Mouse (Mus musculus): ENCODE measurements at regions not wholly inside any gene's neighbourhood (a gene's known extent, or its start where the extent isn't known, plus 50 kb on each side); places are given as distances from the start of the nearest gene placed in this dataset.
"Not testable (repeated sequence)": the region's sequence is repeated elsewhere in the genome, so short reads cannot be mapped to it uniquely, and the experiment has no call there.

DNA sequence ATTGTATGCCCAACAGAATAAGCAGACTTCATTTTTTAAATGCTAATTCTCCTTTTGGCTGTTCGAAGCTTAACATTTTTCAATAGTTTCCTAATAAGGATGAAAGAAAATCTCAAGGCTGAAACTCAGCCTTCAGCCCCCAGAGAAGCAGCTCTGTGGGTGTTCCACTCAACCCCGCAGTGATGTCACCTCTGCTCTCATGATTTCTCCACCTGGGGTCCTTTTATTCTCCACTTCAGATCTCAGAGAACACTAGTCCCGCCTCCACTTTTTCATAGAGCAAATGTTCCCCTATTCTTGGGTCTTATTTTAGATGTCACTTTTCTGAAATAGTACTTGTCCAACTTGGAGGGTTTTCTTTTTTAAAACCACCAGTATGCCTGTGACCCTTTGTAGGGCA is 567.3 kb downstream of the Cntn3 start:
- 57% methylated on average over 3 of the region's 3 CpGs for WGBS
- Histone ChIP-seq H3K36me3 (ENCODE audit: insufficient read depth) (no peaks in the 10 kb centered on the region), H3K27ac (ENCODE audit: low read depth) (no peak overlapping the region), H3K4me3 (ENCODE audit: low read depth, low read length) (no peak overlapping the region), H3K4me1 (ENCODE audit: insufficient read depth) (no peaks in the 10 kb centered on the region), H3K27me3 (ENCODE audit: insufficient read depth, low read length) (no peaks in the 10 kb centered on the region), H3K9ac (no peak overlapping the region), H3K4me2 (no peak overlapping the region), H3K9me3 (ENCODE audit: low read depth, low read length) (no peaks in the 10 kb centered on the region)
- ATAC-seq (ENCODE audit: insufficient read depth) (no peak), DNase-seq (no peak)
- TF ChIP-seq CTCF (IDR thresholded peaks at IDR 0.05; ENCODE audit: low read depth) = no peak

DNA sequence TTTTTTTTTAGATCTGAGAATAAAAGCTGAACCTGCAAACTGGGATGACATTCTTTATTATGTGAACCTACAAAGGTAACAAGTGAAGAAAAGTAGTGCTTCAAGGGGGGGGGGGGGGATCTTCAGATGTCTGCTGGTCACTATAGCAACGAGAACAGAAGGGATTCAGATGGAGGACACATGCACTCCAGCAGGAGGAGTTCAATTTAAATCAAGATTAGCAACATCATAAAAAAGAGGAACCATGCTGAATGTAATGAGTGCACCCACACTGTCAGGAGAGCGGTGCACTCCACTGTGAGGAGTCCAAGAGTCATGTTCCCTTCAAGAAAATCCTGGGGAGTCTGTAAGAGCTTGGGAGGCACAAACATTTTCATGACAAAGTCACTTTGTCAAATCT is 574.7 kb downstream of the Cntn3 start:
- TF ChIP-seq CTCF (IDR thresholded peaks at IDR 0.05; ENCODE audit: low read depth) = no peak
- Histone ChIP-seq H3K27ac (ENCODE audit: low read depth) (no peak overlapping the region), H3K4me2 (no peak overlapping the region), H3K4me1 (ENCODE audit: insufficient read depth) (no peaks in the 10 kb centered on the region), H3K36me3 (ENCODE audit: insufficient read depth) (no peaks in the 10 kb centered on the region), H3K27me3 (ENCODE audit: insufficient read depth, low read length) (no peaks in the 10 kb centered on the region), H3K9me3 (ENCODE audit: low read depth, low read length) (no peaks in the 10 kb centered on the region), H3K9ac (no peak overlapping the region), H3K4me3 (ENCODE audit: low read depth, low read length) (no peak overlapping the region)
- ATAC-seq (ENCODE audit: insufficient read depth) (no peak), DNase-seq (no peak)
- WGBS = 70% methylated on average over 2 of the region's 2 CpGs

DNA sequence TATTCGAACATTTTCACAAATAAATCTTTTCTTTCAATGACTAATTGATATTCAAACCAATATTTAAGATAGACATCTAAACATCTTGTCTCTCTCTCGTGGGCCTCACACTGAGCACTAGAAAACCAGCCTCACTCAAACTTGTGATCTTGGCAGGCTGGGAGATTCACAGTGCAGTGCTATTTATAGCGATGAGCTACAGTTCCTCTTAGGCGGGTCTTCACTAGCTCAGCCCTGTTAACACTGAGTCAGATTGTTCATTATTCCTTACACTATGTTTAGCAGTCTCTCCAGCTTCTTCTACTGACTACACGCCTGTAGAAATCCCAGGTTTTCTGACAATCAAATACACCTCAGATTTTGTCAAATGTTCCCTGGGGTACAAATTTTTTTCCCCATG is 575.3 kb downstream of the Cntn3 start:
- Histone ChIP-seq H3K4me1 (ENCODE audit: insufficient read depth) (no peaks in the 10 kb centered on the region), H3K36me3 (ENCODE audit: insufficient read depth) (no peaks in the 10 kb centered on the region), H3K27me3 (ENCODE audit: insufficient read depth, low read length) (no peaks in the 10 kb centered on the region), H3K9ac (no peak overlapping the region), H3K4me3 (ENCODE audit: low read depth, low read length) (no peak overlapping the region), H3K27ac (ENCODE audit: low read depth) (no peak overlapping the region), H3K4me2 (no peak overlapping the region), H3K9me3 (ENCODE audit: low read depth, low read length) (no peaks in the 10 kb centered on the region)
- ATAC-seq (ENCODE audit: insufficient read depth) (no peak), DNase-seq (peak; percentile 20)
- no peak for TF ChIP-seq CTCF (IDR thresholded peaks at IDR 0.05; ENCODE audit: low read depth)
- 53% methylated on average over 5 of the region's 5 CpGs for WGBS

DNA sequence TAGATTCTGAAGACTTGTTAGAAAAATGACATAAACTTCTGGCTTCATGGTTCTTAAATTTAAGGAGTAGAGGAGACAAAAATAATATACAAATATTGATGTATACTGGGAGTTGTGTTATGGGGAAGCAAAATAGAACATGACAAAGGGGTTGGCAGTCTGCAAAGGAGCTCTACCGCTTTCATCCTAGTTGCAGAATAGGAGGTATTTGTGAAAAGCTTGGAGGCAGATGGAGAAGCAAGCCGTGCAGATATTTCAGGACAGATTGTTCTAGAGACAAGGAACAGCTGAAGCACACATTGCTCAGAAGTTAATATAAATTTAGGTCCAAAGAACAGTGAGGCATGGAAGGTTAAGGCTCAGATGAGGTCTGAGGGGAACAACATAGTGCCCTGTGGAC is 580.1 kb downstream of the Cntn3 start:
- Histone ChIP-seq H3K4me3 (ENCODE audit: low read depth, low read length) (no peak overlapping the region), H3K9me3 (ENCODE audit: low read depth, low read length) (no peaks in the 10 kb centered on the region), H3K27ac (ENCODE audit: low read depth) (no peak overlapping the region), H3K4me2 (no peak overlapping the region), H3K27me3 (ENCODE audit: insufficient read depth, low read length) (no peaks in the 10 kb centered on the region), H3K9ac (no peak overlapping the region), H3K36me3 (ENCODE audit: insufficient read depth) (no peaks in the 10 kb centered on the region), H3K4me1 (ENCODE audit: insufficient read depth) (no peaks in the 10 kb centered on the region)
- DNase-seq = no peak
- no peak for ATAC-seq (ENCODE audit: insufficient read depth)
- 91% methylated on average over 2 of the region's 2 CpGs for WGBS
- TF ChIP-seq CTCF (IDR thresholded peaks at IDR 0.05; ENCODE audit: low read depth) = no peak

DNA sequence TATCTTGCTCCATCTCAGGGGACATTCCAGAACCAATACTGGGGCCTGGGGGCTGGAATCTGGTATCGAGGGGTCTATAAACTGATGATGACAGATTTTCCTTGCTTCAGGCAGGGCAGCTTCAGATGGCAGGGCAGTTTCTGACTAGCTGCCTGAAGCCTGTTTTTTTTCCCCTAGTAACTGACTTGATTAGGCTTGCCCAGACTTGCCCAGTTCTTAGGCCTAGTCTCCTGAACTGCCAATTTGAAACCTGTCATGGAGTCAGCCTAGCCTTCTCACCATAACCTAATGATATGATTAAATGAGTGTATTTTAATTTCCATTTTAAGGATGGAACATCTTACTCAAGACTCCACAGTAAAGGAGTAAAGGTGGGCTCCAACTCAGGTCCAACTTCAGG is 591.2 kb downstream of the Cntn3 start:
- 45% methylated on average over 1 of the region's 1 CpGs for WGBS
- DNase-seq = no peak

DNA sequence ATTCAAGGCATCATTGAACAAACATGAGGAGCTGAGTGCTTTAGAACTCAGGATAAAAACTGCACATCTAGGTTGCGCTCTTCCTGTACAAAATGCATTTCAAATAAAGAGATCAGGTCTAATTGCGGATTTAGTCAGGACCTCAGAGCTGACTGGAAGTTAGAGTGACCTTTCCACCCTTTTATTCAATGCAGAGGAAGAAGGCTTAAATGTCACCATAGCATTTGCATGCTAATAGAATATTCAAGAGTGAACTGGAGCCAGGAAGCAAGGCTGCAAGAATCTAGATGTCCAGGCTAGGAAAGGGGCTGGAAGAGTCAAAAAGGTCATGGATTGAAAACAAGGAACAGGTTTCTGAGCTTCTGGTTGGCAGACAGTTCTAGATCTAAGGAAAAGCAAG is 593.7 kb downstream of the Cntn3 start:
- no peak overlapping the region for H3K27ac ChIP-seq (ENCODE audit: low read depth)
- no peak for DNase-seq
- H3K4me2 ChIP-seq = no peak overlapping the region
- no peaks in the 10 kb centered on the region for H3K9me3 ChIP-seq (ENCODE audit: low read depth, low read length)
- H3K4me1 ChIP-seq (ENCODE audit: insufficient read depth) = no peaks in the 10 kb centered on the region
- WGBS = 74% methylated on average over 2 of the region's 2 CpGs
- no peak for TF ChIP-seq CTCF (IDR thresholded peaks at IDR 0.05; ENCODE audit: low read depth)
- no peak for ATAC-seq (ENCODE audit: insufficient read depth)
- H3K9ac ChIP-seq = no peak overlapping the region
- H3K4me3 ChIP-seq (ENCODE audit: low read depth, low read length) = no peak overlapping the region
- no peaks in the 10 kb centered on the region for H3K27me3 ChIP-seq (ENCODE audit: insufficient read depth, low read length)
- no peaks in the 10 kb centered on the region for H3K36me3 ChIP-seq (ENCODE audit: insufficient read depth)

More for the DNA sequence above, 591.2 kb downstream of the Cntn3 start:
- Histone ChIP-seq H3K27ac (ENCODE audit: low read depth) (no peak overlapping the region), H3K9me3 (ENCODE audit: low read depth, low read length) (no peaks in the 10 kb centered on the region), H3K4me3 (ENCODE audit: low read depth, low read length) (no peak overlapping the region), H3K9ac (no peak overlapping the region), H3K4me2 (no peak overlapping the region), H3K27me3 (ENCODE audit: insufficient read depth, low read length) (no peaks in the 10 kb centered on the region), H3K36me3 (ENCODE audit: insufficient read depth) (no peaks in the 10 kb centered on the region), H3K4me1 (ENCODE audit: insufficient read depth) (no peaks in the 10 kb centered on the region)
- ATAC-seq (ENCODE audit: insufficient read depth) = no peak
- no peak for TF ChIP-seq CTCF (IDR thresholded peaks at IDR 0.05; ENCODE audit: low read depth)

DNA sequence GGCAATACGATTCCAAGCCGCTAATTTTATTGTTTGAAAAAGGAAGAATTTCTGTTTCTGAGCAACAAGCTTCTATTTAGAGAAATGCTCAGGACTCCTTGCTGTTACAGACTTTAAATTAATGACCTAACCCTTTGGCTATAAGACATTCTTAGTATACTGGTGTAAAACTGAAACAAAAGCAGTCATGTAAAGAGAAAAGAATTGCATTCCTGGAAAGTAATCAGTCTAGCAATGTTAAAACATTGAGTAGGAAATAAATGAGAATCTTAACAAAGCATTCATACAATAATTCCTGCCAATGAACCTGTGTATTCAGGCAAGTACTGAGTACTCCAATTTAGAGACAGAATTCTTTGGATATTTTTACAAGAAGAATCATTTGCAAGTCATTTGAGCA is 587.2 kb upstream of the Pdzrn3 start:
- ATAC-seq (ENCODE audit: insufficient read depth) = no peak
- H3K27ac ChIP-seq (ENCODE audit: low read depth) = no peak overlapping the region
- WGBS = 88% methylated on average over 2 of the region's 2 CpGs

DNA sequence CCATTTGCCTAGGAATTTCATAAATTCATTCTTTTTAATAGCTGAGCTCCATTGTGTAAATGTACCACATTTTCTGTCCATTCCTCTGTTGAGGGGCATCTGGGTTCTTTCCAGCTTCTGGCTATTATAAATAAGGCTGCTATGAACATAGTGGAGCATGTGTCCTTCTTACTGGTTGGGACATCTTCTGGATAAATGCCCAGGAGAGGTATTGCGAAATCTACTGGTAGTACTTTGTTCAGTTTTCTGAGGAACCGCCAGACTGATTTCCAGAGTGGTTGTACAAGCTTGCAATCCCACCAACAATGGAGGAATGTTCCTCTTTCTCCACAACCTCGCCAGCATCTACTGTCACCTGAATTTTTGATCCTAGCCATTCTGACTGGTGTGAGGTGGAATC is 583.8 kb upstream of the Pdzrn3 start:
- ATAC-seq (ENCODE audit: insufficient read depth) = not testable (repeated sequence)
- DNase-seq = peak; percentile 79

More for the DNA sequence above, 587.2 kb upstream of the Pdzrn3 start:
- H3K27me3 ChIP-seq (ENCODE audit: insufficient read depth, low read length) = no peaks in the 10 kb centered on the region
- no peak for TF ChIP-seq CTCF (IDR thresholded peaks at IDR 0.05; ENCODE audit: low read depth)
- no peak overlapping the region for H3K9ac ChIP-seq
- H3K9me3 ChIP-seq (ENCODE audit: low read depth, low read length) = no peaks in the 10 kb centered on the region
- DNase-seq = no peak
- no peak overlapping the region for H3K4me3 ChIP-seq (ENCODE audit: low read depth, low read length)
- no peak overlapping the region for H3K4me2 ChIP-seq
- H3K4me1 ChIP-seq (ENCODE audit: insufficient read depth) = no peaks in the 10 kb centered on the region
- H3K36me3 ChIP-seq (ENCODE audit: insufficient read depth) = no peaks in the 10 kb centered on the region

More for the DNA sequence above, 583.8 kb upstream of the Pdzrn3 start:
- 79% methylated on average over 3 of the region's 3 CpGs for WGBS
- H3K4me1 ChIP-seq (ENCODE audit: insufficient read depth); H3K9me3 ChIP-seq (ENCODE audit: low read depth, low read length); H3K4me2 ChIP-seq; H3K27me3 ChIP-seq (ENCODE audit: insufficient read depth, low read length); H3K36me3 ChIP-seq (ENCODE audit: insufficient read depth); H3K27ac ChIP-seq (ENCODE audit: low read depth); H3K9ac ChIP-seq; H3K4me3 ChIP-seq (ENCODE audit: low read depth, low read length): not testable (repeated sequence)
